Mouse (Mus musculus) forelimb bud, embryonic 11.5 days (tissue): ENCODE measurements at regions not wholly inside any gene's neighbourhood (a gene's known extent, or its start where the extent isn't known, plus 50 kb on each side); places are given as distances from the start of the nearest gene placed in this dataset.

Experiments used
- DNase-seq: peaks from one replicate; pipeline ENCODE4 v3.0.0-alpha.2; 2012; ENCODE audit warnings: low read depth, low spot score

GRCm38 (mm10) chr1:44957125-44957524 is 354.2 kb upstream of the Col3a1 start:
- peak; percentile 6 for DNase-seq

GRCm38 (mm10) chr1:44987171-44987570 is 324.2 kb upstream of the Col3a1 start:
- DNase-seq = no peak

- peak; percentile 16 for DNase-seq
Measured at GRCm38 (mm10) chr1:45020516-45020915, 290.8 kb upstream of the Col3a1 start.

- peak; percentile 48 for DNase-seq
Measured at GRCm38 (mm10) chr1:45021234-45021633, 290.1 kb upstream of the Col3a1 start.

GRCm38 (mm10) chr1:45022146-45022841 is 289.0 kb upstream of the Col3a1 start:
- no peak for DNase-seq

GRCm38 (mm10) chr1:45023336-45023735 is 288.0 kb upstream of the Col3a1 start:
- DNase-seq = no peak

- no peak for DNase-seq
Measured at GRCm38 (mm10) chr1:45031436-45032027, 279.8 kb upstream of the Col3a1 start.

- no peak for DNase-seq
Measured at GRCm38 (mm10) chr1:45033343-45033742, 278.0 kb upstream of the Col3a1 start.

GRCm38 (mm10) chr1:45041328-45041727 is 270.0 kb upstream of the Col3a1 start:
- DNase-seq = no peak

GRCm38 (mm10) chr1:45041815-45042214 is 269.5 kb upstream of the Col3a1 start:
- DNase-seq = no peak

GRCm38 (mm10) chr1:45043245-45043926 is 268.0 kb upstream of the Col3a1 start:
- peak; percentile 41 for DNase-seq

- no peak for DNase-seq
Measured at GRCm38 (mm10) chr1:45090841-45091535, 220.3 kb upstream of the Col3a1 start.

- DNase-seq = no peak
Measured at GRCm38 (mm10) chr1:45100966-45101365, 210.4 kb upstream of the Col3a1 start.

GRCm38 (mm10) chr1:45116409-45117144 is 194.8 kb upstream of the Col3a1 start:
- DNase-seq = peak; percentile 42

GRCm38 (mm10) chr1:45135152-45135714 is 176.1 kb upstream of the Col3a1 start:
- DNase-seq = peak; percentile 11

- no peak for DNase-seq
Measured at GRCm38 (mm10) chr1:45147019-45147418, 164.3 kb upstream of the Col3a1 start.

GRCm38 (mm10) chr1:45181632-45182031 is 129.7 kb upstream of the Col3a1 start:
- DNase-seq = no peak

- DNase-seq = no peak
Measured at GRCm38 (mm10) chr1:45185341-45185740, 126.0 kb upstream of the Col3a1 start.

- DNase-seq = no peak
Measured at GRCm38 (mm10) chr1:45207926-45208325, 103.4 kb upstream of the Col3a1 start.

- no peak for DNase-seq
Measured at GRCm38 (mm10) chr1:45216272-45216671, 95.1 kb upstream of the Col3a1 start.
